Mouse (Mus musculus) gastrocnemius, postnatal 25 days (tissue): ENCODE measurements around the gene Rasd1. TPM values are rescaled to one million over a fixed set of nuclear protein-coding genes. Genes with fewer than 3 reads are reported as not detected.

Source experiments
- DNase-seq: peaks from one replicate; pipeline ENCODE4 v3.0.0; 2022
- long read RNA-seq, 2 experiments: library from polyadenylated mRNA; stranded (forward); transcript quantifications; one replicate each; pipeline ENCODE4 v2.0.0; 2021
- total RNA-seq, 2 experiments: library from RNA; stranded (reverse); gene quantifications; 1 replicate in 1 of 2; 2 replicates in 1 of 2; pipeline ENCODE4 v1.2.3; 2021

The Rasd1 gene
- 1 to 10 TPM in 1 of 2 experiments, under 1 TPM in 1; 0.56 to 3.6 TPM for total RNA-seq
- long read RNA-seq, experiment 1, partial matches to known transcripts: 0 of 2 reads
- long read RNA-seq, experiment 1, other reads (novel, unspliced or antisense): 0 of 2 reads
- long read RNA-seq, experiment 2, partial matches to known transcripts: 0 of 4 reads
- long read RNA-seq, experiment 2, other reads (novel, unspliced or antisense): 0 of 4 reads

GRCm38 (mm10) chr11:59964818-59965217 lies at the start of gene Rasd1:
TSS of gene Rasd1 (minus strand) at chr11:59964944.
- peak; percentile 83 for DNase-seq

DNA sequence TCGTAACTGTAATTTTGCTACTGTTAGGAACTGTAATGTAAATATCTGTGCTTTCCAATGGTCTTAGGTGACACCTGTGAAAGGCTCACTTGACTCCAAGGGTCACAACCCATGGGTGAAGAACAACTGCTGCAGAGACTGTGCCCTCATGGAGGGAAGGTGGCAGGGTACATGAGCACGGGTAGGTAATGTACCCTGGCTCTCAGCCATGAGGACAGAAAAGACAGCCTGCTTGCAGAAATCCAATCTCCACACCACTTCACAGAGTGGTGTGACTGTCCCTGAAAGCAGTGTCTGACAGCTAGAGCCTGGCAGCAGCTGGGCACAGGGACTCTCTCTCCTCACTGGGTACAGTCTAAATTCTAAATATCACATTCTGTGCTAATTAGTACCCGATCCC lies 46.8 kb upstream of the Rasd1 start:
- peak; percentile 36 for DNase-seq

DNA sequence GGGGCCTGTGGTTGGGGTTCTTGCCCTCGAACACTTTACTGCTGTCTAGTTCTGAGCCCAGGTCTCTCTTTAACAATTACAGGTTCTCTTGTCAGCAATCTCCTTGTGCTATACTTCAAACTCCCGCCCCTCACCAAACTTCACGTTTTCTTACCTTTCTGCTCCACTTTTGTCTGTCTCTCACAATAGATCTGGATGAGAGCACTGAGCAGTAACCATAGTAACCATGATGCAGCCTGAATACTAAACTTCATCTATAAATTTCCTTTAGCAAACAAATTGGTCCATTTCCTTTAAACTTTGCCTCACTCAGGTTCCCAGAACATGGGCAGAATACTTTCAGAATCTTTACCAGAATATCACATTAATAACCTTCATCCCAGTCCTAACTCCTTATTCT lies 44.7 kb upstream of the Rasd1 start:
- no peak for DNase-seq

- no peak for DNase-seq
Observed at GRCm38 (mm10) chr11:60005866-60006265, 41.1 kb upstream of the Rasd1 start.

GRCm38 (mm10) chr11:60004716-60005115 lies 40.0 kb upstream of the Rasd1 start:
- no peak for DNase-seq

DNA sequence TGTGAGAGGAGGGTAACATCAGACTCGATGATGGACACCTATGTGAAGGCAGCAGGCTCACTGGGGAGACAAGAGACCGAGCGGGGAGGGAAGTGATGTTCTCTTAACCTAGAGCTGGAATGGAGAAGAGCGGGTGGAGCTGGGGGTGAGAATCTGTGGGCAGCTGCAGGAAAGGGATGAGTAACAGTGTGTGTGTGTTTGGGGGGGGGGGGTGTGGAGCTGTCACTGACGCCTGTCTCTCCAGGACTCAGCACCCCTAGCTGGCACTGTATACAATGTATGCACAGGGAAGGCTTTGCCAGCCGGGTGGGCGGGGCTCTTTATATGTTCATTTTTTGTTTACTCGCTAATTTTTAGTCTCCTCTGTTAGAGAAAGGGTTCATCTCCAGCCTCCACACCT lies 39.1 kb upstream of the Rasd1 start:
- DNase-seq: no peak

GRCm38 (mm10) chr11:60001231-60001980 lies 36.7 kb upstream of the Rasd1 start:
- no peak for DNase-seq

DNA sequence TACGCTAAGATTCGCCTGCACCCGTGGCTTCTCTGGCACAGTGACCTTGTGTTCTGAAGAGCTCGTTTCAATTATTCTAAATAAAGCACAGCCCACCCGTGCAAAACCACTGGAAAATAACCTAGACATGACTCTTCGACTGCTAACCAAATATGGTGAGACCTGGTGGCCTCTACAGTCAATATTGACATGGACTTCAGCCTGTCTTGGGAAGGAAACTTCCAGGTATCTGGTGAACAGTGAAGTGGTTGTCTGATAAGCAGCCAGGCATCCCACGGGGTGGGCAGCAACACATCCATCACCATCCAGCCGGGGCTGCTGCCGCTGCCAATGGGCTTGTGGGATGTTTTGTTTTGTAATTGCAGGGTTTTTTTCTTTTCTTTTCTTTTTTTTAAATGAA lies 29.6 kb upstream of the Rasd1 start:
- DNase-seq: no peak

GRCm38 (mm10) chr11:59991365-59991764 lies 26.6 kb upstream of the Rasd1 start:
- no peak for DNase-seq

DNA sequence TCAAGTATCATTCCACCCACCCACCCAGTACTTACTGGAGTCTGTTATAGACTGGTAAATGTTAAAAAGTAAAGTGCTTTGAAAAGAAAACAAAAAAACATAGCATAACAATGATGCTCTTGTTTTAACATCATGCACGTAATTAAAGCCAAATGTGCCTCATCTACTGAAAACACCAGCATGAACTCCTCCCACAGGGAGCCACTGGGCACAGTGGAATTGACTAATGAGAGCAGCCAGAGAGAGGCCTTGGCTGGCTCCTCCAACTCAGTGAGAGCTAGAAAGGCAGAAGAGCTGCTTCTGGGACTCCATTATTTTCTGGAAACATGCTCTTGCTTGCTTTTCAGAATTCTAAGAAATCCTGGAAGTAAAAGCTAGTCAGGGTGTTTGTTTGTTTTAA lies 24.7 kb upstream of the Rasd1 start:
- DNase-seq: no peak

GRCm38 (mm10) chr11:59977831-59978230 lies 13.1 kb upstream of the Rasd1 start:
- DNase-seq: no peak

- no peak for DNase-seq
Observed at GRCm38 (mm10) chr11:59975241-59975640, 10.5 kb upstream of the Rasd1 start.

DNA sequence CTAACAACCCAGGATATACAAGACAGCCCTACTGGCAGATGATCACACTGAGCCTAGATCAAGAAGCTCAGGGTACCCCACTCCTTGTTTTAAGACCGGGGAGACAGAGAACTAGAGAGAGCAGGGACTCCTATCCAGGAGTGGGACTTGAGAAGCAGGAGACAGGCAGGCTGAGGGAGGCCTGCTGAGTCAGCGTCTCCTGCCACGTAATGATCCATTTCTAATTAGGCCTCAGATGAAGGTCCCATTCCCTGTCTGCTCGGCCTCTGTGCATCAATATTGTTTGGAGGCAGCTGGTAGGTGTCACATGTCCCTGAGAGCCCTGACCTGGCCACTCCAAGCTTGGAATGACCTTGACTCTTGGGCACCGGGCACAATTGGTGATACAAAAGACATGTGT lies 8.6 kb upstream of the Rasd1 start:
- DNase-seq: no peak

GRCm38 (mm10) chr11:59971691-59972090 lies 6.9 kb upstream of the Rasd1 start:
- DNase-seq: no peak

DNA sequence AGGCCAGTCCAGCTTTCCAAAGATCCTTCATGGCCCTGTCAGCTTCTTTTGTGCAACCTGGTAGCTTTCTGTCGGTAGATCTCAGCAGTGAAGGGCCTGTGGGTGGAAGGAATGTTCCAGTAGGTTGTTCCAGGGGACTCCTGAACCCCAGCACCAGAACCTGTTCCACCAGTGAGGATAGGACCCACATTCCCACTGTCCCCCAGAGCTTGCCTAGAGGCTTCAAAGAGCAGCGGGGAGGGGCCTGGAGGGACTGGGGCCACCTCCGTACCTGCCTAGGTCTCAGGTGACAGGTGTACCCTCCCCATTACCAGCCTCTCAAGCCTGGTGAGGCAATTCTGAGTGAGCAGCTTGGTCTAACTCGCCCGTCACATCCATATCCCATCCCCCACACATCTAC lies 6.0 kb upstream of the Rasd1 start:
- DNase-seq: no peak

DNA sequence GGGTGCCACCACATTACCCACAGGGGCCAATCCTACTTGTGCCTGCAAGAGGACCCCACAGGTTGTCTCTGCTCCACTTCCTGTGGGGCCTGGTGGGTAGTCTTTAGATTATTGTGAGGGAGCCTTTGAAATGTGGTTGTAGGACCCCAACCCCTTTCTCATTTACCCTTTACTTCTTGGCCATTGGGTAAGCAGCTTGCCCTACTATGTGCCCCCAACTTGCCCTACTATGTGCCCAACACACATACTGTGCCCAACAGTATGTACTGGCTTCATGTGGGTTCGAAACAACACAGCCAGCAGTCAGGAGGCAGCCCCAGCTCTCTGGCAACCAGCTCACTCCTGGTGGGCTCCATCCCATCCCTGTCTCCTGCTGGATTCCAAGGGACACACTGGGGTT lies 3.0 kb upstream of the Rasd1 start:
- no peak for DNase-seq

GRCm38 (mm10) chr11:59966102-59966483 lies 1.3 kb upstream of the Rasd1 start:
- DNase-seq: no peak

DNA sequence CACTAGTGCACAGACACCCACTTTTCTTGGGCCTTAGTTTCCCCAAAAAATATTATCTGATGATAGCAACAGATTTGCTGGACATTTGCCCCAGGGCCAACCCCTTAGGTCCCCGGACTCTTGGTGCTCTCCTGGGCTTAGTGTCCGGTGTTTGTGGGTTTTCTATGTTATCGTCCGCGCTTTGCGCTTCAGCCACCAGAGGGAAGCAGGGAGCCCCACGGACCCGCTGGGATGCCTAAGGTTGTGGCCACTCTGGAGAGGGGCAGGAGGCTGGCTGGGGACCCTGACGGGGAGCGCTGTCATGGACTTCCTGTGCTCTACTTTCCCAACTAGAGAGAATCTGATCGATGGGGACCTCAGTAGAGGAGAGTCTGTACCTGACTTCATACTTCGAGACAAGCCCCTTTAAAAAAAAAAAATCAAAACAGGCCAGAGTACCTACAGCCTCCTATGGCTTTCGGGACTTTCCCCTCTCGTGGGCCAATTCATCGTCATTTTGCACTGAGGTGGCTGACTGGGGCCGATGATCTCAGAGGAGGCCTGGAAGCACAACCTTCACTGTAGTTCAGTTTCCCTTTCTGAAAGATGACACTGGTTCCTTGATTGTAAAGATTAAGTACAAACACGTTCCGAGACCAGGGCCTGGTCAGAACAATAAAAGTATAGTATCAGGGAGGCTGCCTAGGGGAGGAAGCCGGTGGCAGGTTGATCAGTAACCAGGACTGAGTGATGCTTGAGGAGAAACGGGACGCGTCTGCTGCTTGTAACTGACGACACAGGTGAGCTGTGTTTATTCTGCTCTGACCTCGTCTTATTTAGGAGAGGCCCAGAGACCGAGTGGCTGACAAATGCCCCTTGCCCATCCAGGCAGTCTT lies 720 bp upstream of the Rasd1 start:
- DNase-seq: peak; percentile 56

- DNase-seq: no peak
Observed at GRCm38 (mm10) chr11:59964163-59964758, 483 bp downstream of the Rasd1 start.

- DNase-seq: no peak
Observed at GRCm38 (mm10) chr11:59963364-59964162, 1.2 kb downstream of the Rasd1 start.

- DNase-seq: no peak
Observed at GRCm38 (mm10) chr11:59962590-59962989, 2.2 kb downstream of the Rasd1 start.

DNA sequence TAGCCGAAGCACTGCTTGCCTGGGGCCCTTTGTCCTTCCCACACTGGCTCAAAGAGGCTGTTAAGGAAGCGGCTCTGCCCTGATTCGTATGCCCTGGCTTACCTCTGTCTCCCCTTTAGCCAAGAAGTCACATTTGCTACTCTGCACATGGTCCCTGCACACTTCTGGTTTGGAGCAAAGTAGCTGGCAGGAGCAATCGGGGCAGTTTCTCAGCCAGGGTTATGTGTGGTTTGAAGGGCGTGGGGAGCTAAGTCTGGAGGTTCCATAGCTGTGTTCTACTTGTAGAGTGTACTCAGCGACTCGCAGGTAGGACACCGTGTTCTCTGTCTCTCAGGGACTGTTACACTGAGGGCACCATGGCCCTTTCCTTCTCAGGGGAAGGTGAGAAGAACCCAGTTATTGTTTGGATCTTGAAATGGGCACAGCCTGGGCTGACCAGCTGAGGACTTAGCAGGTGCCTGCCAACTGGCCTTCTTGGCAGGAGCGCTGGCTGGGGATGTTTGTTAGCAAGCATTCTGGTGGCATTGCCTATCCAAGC lies 3.3 kb downstream of the Rasd1 start:
- DNase-seq: no peak
